Mouse (Mus musculus): Measurements from ENCODE around the gene Pafah1b3. TPM values are rescaled to one million over a fixed set of nuclear protein-coding genes. Genes with fewer than 3 reads are reported as not detected.

The Pafah1b3 gene
- polyA plus RNA-seq, 1 experiment from 2014 or later = 384 TPM

GRCm38 (mm10) chr7:25250141-25250972 lies 47.4 kb downstream of the Pafah1b3 start, which contains the start of gene Erf:
Gene Erf (minus strand): TSS chr7:25250761.
- H3K9ac ChIP-seq = peak within 1 kb of the TSS; percentile 91
- peak within 1 kb of the TSS; percentile 85 for H3K4me2 ChIP-seq
- peak; percentile 77 for ATAC-seq (ENCODE audit: low FRiP score)
- peaks cover 48% of the 10 kb centered on the region for H3K4me1 ChIP-seq
- H3K36me3 ChIP-seq (replicated peaks) = peaks cover 10% of the 10 kb centered on the region
- H3K9me3 ChIP-seq = no peaks in the 10 kb centered on the region
- under 1% methylated on average over 69 of the region's 81 CpGs for WGBS
- no peaks in the 10 kb centered on the region for H3K27me3 ChIP-seq
- H3K4me3 ChIP-seq (replicated peaks) = peak within 1 kb of the TSS; percentile 75
- peak within 1 kb of the TSS; percentile 96 for H3K27ac ChIP-seq

DNA sequence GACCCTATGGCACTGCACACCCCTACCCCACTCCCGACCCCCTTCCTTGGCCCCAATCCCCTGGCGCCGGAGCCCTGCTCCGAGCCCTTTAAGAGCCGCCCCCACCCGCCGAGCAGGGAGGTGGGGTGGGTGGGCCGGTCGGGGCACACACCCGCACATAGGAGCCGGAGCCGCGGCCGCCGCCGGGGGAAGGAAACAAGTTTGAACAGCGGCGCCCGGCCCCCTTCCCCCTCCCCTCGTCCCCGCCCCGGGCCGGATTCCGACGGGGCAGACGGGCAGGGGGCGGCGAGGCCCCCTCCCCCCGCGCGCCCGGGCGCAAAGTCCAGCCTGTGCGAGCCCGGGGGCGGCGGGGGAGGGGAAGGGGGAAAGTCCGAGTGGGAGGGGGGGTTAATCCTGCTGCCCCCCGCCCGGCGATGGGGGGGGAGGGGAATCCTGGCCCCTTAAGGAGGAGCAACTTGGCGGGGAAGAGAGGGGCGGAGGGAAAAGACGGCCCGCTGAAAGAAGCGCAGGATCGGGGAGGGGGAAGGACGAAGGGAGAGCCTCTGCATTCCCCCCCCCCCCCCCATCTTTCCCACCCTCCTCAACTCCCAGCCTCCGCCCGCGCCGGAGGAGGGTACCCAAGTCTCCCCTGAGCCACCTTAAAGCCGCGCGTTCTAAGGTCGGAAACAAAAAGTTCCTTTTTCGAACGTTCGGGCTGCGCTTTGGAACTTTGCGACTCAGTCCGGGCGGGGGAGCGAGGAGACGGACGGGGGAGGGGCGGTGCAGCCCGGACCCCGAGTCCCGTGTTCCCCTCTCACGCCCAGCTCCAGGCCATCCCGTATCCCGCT lies 48.3 kb downstream of the Pafah1b3 start:
- peak overlapping the region; percentile 91 for H3K9ac ChIP-seq

GRCm38 (mm10) chr7:25248846-25249313 lies 48.9 kb downstream of the Pafah1b3 start:
- no peak for ATAC-seq (ENCODE audit: low FRiP score)
- Histone ChIP-seq H3K4me3 (replicated peaks) (peak overlapping the region; percentile 75), H3K27ac (peak overlapping the region; percentile 96), H3K4me1 (peaks cover 48% of the 10 kb centered on the region), H3K36me3 (replicated peaks) (peaks cover 23% of the 10 kb centered on the region), H3K27me3 (no peaks in the 10 kb centered on the region), H3K9ac (peak overlapping the region; percentile 91), H3K4me2 (peak overlapping the region; percentile 85), H3K9me3 (no peaks in the 10 kb centered on the region)
- under 1% methylated on average over 25 of the region's 25 CpGs for WGBS

More for the DNA sequence above, 48.3 kb downstream of the Pafah1b3 start:
- peak overlapping the region; percentile 75 for H3K4me3 ChIP-seq (replicated peaks)
- peaks cover 48% of the 10 kb centered on the region for H3K4me1 ChIP-seq
- ATAC-seq (ENCODE audit: low FRiP score) = peak; percentile 62
- H3K36me3 ChIP-seq (replicated peaks) = peaks cover 18% of the 10 kb centered on the region
- peak overlapping the region; percentile 96 for H3K27ac ChIP-seq
- H3K27me3 ChIP-seq = no peaks in the 10 kb centered on the region
- peak overlapping the region; percentile 85 for H3K4me2 ChIP-seq
- no peaks in the 10 kb centered on the region for H3K9me3 ChIP-seq
- WGBS = under 1% methylated on average over 38 of the region's 73 CpGs

DNA sequence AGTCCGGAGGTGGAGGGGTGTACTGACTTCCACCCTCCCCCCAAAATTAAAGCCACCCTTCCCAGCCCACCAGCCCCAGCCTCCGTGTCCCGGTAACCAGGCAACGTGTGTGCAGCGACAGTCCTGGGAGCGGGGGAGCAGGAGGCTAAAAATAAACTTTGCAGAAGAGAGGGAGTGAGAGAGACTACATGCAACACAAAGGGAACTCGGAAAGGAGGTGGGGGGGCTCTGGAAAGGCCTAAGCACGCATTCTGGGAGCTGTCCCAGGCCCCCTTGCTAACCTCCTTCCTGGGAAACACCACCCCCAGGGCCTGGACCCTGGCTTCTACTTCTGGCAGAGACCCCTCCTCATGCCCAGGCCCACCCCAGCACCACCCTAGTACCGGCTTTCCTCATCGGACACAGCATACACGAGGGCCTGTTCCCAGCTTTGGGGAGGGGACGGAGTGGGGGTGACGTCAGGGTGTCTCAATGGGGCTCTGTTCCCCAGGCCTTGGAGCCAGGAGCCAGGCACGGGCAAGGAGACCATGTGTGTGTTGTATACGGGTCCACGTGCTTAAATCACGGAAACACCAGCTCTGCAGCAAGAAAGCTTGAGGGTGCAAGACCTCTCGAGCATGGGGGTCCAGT lies 49.7 kb downstream of the Pafah1b3 start:
- H3K27ac ChIP-seq = peak overlapping the region; percentile 96
- H3K4me3 ChIP-seq (replicated peaks) = peak overlapping the region; percentile 75
- H3K27me3 ChIP-seq = no peaks in the 10 kb centered on the region
- peaks cover 48% of the 10 kb centered on the region for H3K4me1 ChIP-seq
- ATAC-seq (ENCODE audit: low FRiP score) = peak; percentile 21; the same call in 1 of the 2 replicates
- 2% methylated on average over 18 of the region's 18 CpGs for WGBS
- H3K36me3 ChIP-seq (replicated peaks) = peaks cover 28% of the 10 kb centered on the region
- no peaks in the 10 kb centered on the region for H3K9me3 ChIP-seq
- peak overlapping the region; percentile 85 for H3K4me2 ChIP-seq
- H3K9ac ChIP-seq = peak overlapping the region; percentile 91

- Histone ChIP-seq H3K36me3 (replicated peaks) (peaks cover 34% of the 10 kb centered on the region), H3K4me2 (peak overlapping the region; percentile 85), H3K27ac (peak overlapping the region; percentile 96), H3K9me3 (no peaks in the 10 kb centered on the region), H3K9ac (peak overlapping the region; percentile 91), H3K4me1 (peaks cover 48% of the 10 kb centered on the region), H3K27me3 (no peaks in the 10 kb centered on the region), H3K4me3 (replicated peaks) (peak overlapping the region; percentile 75)
- no peak for ATAC-seq (ENCODE audit: low FRiP score)
- 28% methylated on average over 3 of the region's 3 CpGs for WGBS
Observed at GRCm38 (mm10) chr7:25247498-25247897, 50.3 kb downstream of the Pafah1b3 start.

DNA sequence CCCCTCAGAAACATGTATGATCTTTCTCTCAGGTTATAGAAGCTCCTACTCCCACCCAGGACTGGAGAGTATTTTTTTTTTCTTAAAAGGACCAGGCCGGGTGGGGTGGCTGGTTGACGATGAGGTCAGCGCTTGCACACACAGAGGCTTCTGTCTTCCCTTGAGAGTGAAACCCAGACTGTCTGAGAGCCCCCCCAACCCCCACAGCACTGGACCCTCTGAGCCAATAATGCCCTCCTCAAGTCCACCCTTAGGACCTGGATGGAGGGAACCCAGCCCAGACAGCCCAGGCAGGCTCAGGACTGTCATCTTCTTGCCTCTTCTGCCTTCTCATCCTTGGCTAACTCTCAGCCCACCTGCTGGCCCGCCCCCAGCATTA lies 51.0 kb downstream of the Pafah1b3 start:
- H3K4me2 ChIP-seq = peak overlapping the region; percentile 85

DNA sequence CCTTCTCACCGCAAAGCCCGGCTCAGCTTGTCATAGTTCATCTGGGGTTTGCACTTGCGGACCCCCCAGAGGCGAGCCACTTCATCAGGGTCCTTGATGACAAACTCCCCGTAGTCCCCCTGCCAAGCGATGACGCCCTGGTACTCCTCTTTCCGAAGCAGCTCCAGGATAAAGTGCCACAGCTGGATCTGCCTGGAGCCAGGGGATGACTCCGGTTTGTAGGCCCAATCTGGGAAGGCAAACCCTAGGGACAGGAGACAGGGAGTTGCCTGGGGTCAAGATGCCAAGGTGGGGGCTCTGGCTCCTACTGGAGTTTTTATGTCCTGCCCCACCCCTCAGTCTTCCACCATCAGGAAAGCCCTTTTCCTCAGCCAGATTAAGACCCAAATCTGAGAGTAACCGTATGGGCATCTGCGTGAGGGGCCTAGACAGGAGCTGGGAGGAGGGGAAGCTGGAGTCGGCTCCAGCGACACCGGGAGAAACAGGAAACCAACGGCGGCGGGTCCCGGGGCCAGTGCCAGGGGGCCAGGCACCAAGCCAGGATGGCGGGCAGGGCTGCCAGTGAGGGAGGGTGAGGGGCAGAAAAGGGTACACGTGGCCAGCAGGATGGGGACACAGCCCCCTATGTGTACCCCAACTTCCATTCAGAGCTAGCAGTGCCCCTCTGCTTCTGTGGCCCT lies 51.6 kb downstream of the Pafah1b3 start:
- H3K27me3 ChIP-seq = no peaks in the 10 kb centered on the region
- H3K27ac ChIP-seq = peak overlapping the region; percentile 96
- H3K9me3 ChIP-seq = no peaks in the 10 kb centered on the region
- 72% methylated on average over 20 of the region's 20 CpGs for WGBS
- no peak for ATAC-seq (ENCODE audit: low FRiP score)
- H3K9ac ChIP-seq = peak overlapping the region; percentile 91
- peak overlapping the region; percentile 75 for H3K4me3 ChIP-seq (replicated peaks)
- peaks cover 37% of the 10 kb centered on the region for H3K36me3 ChIP-seq (replicated peaks)
- peak overlapping the region; percentile 85 for H3K4me2 ChIP-seq
- H3K4me1 ChIP-seq = peaks cover 39% of the 10 kb centered on the region

More for the DNA sequence above, 51.0 kb downstream of the Pafah1b3 start:
- no peak for ATAC-seq (ENCODE audit: low FRiP score)
- 50% methylated on average over 4 of the region's 4 CpGs for WGBS
- Histone ChIP-seq H3K27me3 (no peaks in the 10 kb centered on the region), H3K9me3 (no peaks in the 10 kb centered on the region), H3K4me3 (replicated peaks) (peak overlapping the region; percentile 75), H3K36me3 (replicated peaks) (peaks cover 37% of the 10 kb centered on the region), H3K4me1 (peaks cover 44% of the 10 kb centered on the region), H3K9ac (peak overlapping the region; percentile 91), H3K27ac (peak overlapping the region; percentile 96)

Other genes starting within 250 kb of the Pafah1b3 start
- 14.3 and 18.1 TPM in 2 replicates for gene Grik5, start 225.6 kb downstream of the Pafah1b3 start, polyA plus RNA-seq (2016; fragmentation: Nextera tagmentation; extraction: Ambion mirVana)
- 39.7 and 41.2 TPM in 2 replicates for gene Zfp574, start 225.4 kb downstream of the Pafah1b3 start, polyA plus RNA-seq (2016; fragmentation: Nextera tagmentation; extraction: Ambion mirVana)
- 22.3 and 28.6 TPM in 2 replicates for gene Pou2f2, start 118.3 kb downstream of the Pafah1b3 start, polyA plus RNA-seq (2016; fragmentation: Nextera tagmentation; extraction: Ambion mirVana)
- gene Dedd2, start 77.4 kb downstream of the Pafah1b3 start, polyA plus RNA-seq (2016; fragmentation: Nextera tagmentation; extraction: Ambion mirVana) = 11.2 and 12.3 TPM in 2 replicates
- gene Zfp526, start 76.6 kb downstream of the Pafah1b3 start, polyA plus RNA-seq (2016; fragmentation: Nextera tagmentation; extraction: Ambion mirVana) = 2.7 TPM in 2 replicates
- gene Gsk3a, start 60.1 kb downstream of the Pafah1b3 start, polyA plus RNA-seq (2016; fragmentation: Nextera tagmentation; extraction: Ambion mirVana) = 15.9 and 17.5 TPM in 2 replicates
- 10.3 and 13.0 TPM in 2 replicates for gene Erf, start 47.2 kb downstream of the Pafah1b3 start, polyA plus RNA-seq (2016; fragmentation: Nextera tagmentation; extraction: Ambion mirVana)
- 40.8 and 46.9 TPM in 2 replicates for gene Cic, start 30.3 kb downstream of the Pafah1b3 start, polyA plus RNA-seq (2016; fragmentation: Nextera tagmentation; extraction: Ambion mirVana)
- 1.3 and 1.7 TPM in 2 replicates for gene Prr19, start 3.4 kb upstream of the Pafah1b3 start, polyA plus RNA-seq (2016; fragmentation: Nextera tagmentation; extraction: Ambion mirVana)
- gene Tmem145, start 8.1 kb upstream of the Pafah1b3 start, polyA plus RNA-seq (2016; fragmentation: Nextera tagmentation; extraction: Ambion mirVana) = 11.9 and 12.1 TPM in 2 replicates
- gene Megf8, start 19.2 kb upstream of the Pafah1b3 start, polyA plus RNA-seq (2016; fragmentation: Nextera tagmentation; extraction: Ambion mirVana) = 18.5 and 18.8 TPM in 2 replicates
- gene Cnfn, start 71.7 kb upstream of the Pafah1b3 start, polyA plus RNA-seq (2016; fragmentation: Nextera tagmentation; extraction: Ambion mirVana) = not detected in 2 replicates
- 7.6 and 8.8 TPM in 2 replicates for gene Lipe, start 100.7 kb upstream of the Pafah1b3 start, polyA plus RNA-seq (2016; fragmentation: Nextera tagmentation; extraction: Ambion mirVana)
- gene Cxcl17, start 114.9 kb upstream of the Pafah1b3 start, polyA plus RNA-seq (2016; fragmentation: Nextera tagmentation; extraction: Ambion mirVana) = 0.27 and 0.52 TPM in 2 replicates
- gene Ceacam1, start 179.6 kb upstream of the Pafah1b3 start, polyA plus RNA-seq (2016; fragmentation: Nextera tagmentation; extraction: Ambion mirVana) = 0.23 and 0.51 TPM in 2 replicates
- gene Ceacam2, start 241.9 kb upstream of the Pafah1b3 start, polyA plus RNA-seq (2016; fragmentation: Nextera tagmentation; extraction: Ambion mirVana) = not detected in 2 replicates